Mouse (Mus musculus) heart, embryonic 10.5 days (tissue): ENCODE measurements at regions not wholly inside any gene's neighbourhood (a gene's known extent, or its start where the extent isn't known, plus 50 kb on each side); places are given as distances from the start of the nearest gene placed in this dataset.
A peak's percentile ranks its signal among the peaks of the same experiment; 100 is the strongest.

Experiments
- DNase-seq: peaks from one replicate; pipeline ENCODE4 v3.0.0-alpha.2; 2017; ENCODE audit warnings: low spot score
- H3K27ac ChIP-seq: fragments of 300-500 bp; sonication (generic); 2 replicates; pipeline ENCODE4 v1.5.1; 2016; ENCODE audit warnings: mild to moderate bottlenecking
- H3K27me3 ChIP-seq: fragments of 300-500 bp; sonication (generic); 2 replicates; pipeline ENCODE4 v1.6.1; 2016; ENCODE audit warnings: mild to moderate bottlenecking; ENCODE audit not compliant: poor library complexity, insufficient read depth, severe bottlenecking
- H3K36me3 ChIP-seq: fragments of 300-500 bp; sonication (generic); 2 replicates; pipeline ENCODE4 v1.6.1; 2016; ENCODE audit warnings: mild to moderate bottlenecking, moderate library complexity
- H3K4me1 ChIP-seq: fragments of 300-500 bp; sonication (generic); 2 replicates; pipeline ENCODE4 v1.6.1; 2016; ENCODE audit warnings: mild to moderate bottlenecking
- H3K4me3 ChIP-seq: fragments of 300-500 bp; sonication (generic); 2 replicates; pipeline ENCODE4 v1.5.1; 2016; ENCODE audit warnings: mild to moderate bottlenecking, moderate library complexity
- H3K9me3 ChIP-seq: fragments of 300-500 bp; sonication (generic); 2 replicates; pipeline ENCODE4 v1.6.1; 2016; ENCODE audit warnings: mild to moderate bottlenecking, moderate library complexity
- WGBS: fragments of 180-500 bp; shearing (Covaris S2); methylation state at CpG from one replicate; pipeline ENCODE4 v1.1.7; 2016; 5-methylcytosine and 5-hydroxymethylcytosine counted together

- H3K4me1 ChIP-seq: no peaks in the 10 kb centered on the region
- 78% methylated on average over 5 of the region's 5 CpGs for WGBS
- no peaks in the 10 kb centered on the region for H3K36me3 ChIP-seq
- no peaks in the 10 kb centered on the region for H3K27me3 ChIP-seq
- no peak overlapping the region for H3K27ac ChIP-seq
- no peak overlapping the region for H3K4me3 ChIP-seq
- no peak for DNase-seq
- H3K9me3 ChIP-seq: no peaks in the 10 kb centered on the region
Observed at GRCm38 (mm10) chr13:110977379-110977778, 277.4 kb upstream of the Actbl2 start.

GRCm38 (mm10) chr13:110978022-110978421, 276.8 kb upstream of the Actbl2 start:
- Histone ChIP-seq H3K9me3 (no peaks in the 10 kb centered on the region), H3K36me3 (no peaks in the 10 kb centered on the region), H3K27me3 (no peaks in the 10 kb centered on the region), H3K4me3 (no peak overlapping the region), H3K27ac (no peak overlapping the region), H3K4me1 (no peaks in the 10 kb centered on the region)
- DNase-seq: no peak
- 67% methylated on average over 3 of the region's 3 CpGs for WGBS

DNA sequence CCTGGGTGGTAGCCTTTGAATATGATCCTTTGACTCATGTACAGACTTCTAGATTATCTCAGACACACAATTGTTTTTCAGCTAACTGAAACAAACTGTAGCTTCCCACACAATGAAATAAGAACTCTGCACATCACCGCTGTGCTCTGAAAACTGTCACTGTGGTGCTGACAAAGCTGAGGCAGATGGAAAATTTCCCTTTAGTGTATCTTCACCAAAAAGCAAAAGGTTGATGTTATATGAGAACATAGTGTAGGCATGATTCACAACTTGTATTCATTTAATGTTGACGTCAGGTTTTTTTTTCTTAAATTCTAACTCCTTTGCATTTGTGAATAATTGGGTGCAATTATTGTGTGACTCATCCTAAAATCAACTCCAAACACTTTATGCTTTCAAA, 264.1 kb upstream of the Actbl2 start:
- Histone ChIP-seq H3K9me3 (no peaks in the 10 kb centered on the region), H3K27ac (no peak overlapping the region), H3K4me1 (no peaks in the 10 kb centered on the region), H3K4me3 (no peak overlapping the region), H3K27me3 (no peaks in the 10 kb centered on the region), H3K36me3 (no peaks in the 10 kb centered on the region)
- DNase-seq: no peak
- 88% methylated on average over 2 of the region's 2 CpGs for WGBS

- Histone ChIP-seq H3K27me3 (no peaks in the 10 kb centered on the region), H3K36me3 (no peaks in the 10 kb centered on the region), H3K27ac (no peak overlapping the region), H3K9me3 (no peaks in the 10 kb centered on the region), H3K4me3 (no peak overlapping the region), H3K4me1 (no peaks in the 10 kb centered on the region)
- 85% methylated on average over 2 of the region's 2 CpGs for WGBS
- no peak for DNase-seq
Observed at GRCm38 (mm10) chr13:110991121-110991520, 263.7 kb upstream of the Actbl2 start.

GRCm38 (mm10) chr13:110994596-110994995, 260.2 kb upstream of the Actbl2 start:
- Histone ChIP-seq H3K4me1 (no peaks in the 10 kb centered on the region), H3K27me3 (no peaks in the 10 kb centered on the region), H3K36me3 (no peaks in the 10 kb centered on the region), H3K27ac (no peak overlapping the region), H3K4me3 (no peak overlapping the region), H3K9me3 (no peaks in the 10 kb centered on the region)
- no peak for DNase-seq
- 81% methylated on average over 3 of the region's 3 CpGs for WGBS

DNA sequence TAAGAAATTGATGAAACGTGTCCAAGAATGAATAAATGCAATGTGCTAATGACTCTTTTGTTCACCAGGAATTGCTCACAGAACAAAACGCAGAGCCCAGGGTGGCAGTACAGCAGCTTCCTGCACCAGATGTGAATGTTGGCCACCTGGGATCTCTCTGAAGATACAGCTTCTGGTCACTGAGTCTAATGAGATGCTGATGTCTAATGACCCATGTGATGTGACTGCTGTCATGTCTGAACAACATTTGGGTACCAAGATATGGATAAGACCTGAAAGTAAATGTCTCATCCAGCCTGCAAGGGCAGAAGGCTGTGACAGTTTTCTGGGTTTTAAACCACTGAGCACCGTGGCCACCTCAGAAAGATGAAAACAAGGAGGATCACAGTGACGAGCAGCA, 252.1 kb upstream of the Actbl2 start:
- H3K4me1 ChIP-seq: no peaks in the 10 kb centered on the region
- H3K4me3 ChIP-seq: no peak overlapping the region
- no peaks in the 10 kb centered on the region for H3K36me3 ChIP-seq
- no peaks in the 10 kb centered on the region for H3K9me3 ChIP-seq
- WGBS: 73% methylated on average over 4 of the region's 4 CpGs
- no peak for DNase-seq
- no peaks in the 10 kb centered on the region for H3K27me3 ChIP-seq
- no peak overlapping the region for H3K27ac ChIP-seq

DNA sequence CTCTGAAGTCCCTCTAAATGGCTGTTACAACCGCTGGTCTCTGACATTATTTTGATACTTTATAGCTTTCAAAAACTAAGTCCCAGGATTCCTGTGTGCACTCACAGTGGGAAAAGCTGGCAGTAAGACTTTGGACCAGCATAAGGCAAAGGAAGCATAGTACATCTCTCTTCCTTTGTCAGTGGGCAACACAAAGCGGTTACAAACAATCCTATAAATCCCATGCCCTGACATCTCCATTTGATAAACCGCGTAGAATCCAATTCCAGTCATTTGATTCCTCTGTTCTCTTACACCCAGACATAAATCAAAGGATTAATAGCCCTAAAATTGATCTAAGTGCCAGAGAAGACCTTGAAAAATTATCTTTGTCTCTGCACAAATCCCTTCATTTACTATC, 240.7 kb upstream of the Actbl2 start:
- DNase-seq: no peak
- Histone ChIP-seq H3K4me3 (no peak overlapping the region), H3K36me3 (no peaks in the 10 kb centered on the region), H3K9me3 (no peaks in the 10 kb centered on the region), H3K4me1 (no peaks in the 10 kb centered on the region), H3K27me3 (no peaks in the 10 kb centered on the region), H3K27ac (no peak overlapping the region)
- 82% methylated on average over 4 of the region's 4 CpGs for WGBS

DNA sequence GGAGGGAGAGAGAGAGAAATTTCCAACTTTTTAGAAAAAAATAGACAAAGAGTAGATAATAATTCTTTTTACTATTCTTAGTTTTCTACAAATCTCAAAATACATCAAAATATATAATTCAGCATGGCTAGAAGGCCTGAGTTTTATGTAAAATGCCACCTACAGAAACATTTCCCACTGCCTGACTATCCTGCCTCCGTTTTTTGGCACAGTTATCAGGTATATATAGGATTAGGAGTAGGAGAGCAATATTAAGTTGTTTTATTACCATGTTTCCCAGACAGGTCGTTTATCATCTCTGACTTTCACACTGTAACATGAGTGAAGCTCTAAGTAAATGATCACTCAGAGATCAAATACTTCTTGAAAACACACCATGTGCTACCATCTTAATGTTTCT, 224.7 kb upstream of the Actbl2 start:
- no peak for DNase-seq
- Histone ChIP-seq H3K27ac (no peak overlapping the region), H3K36me3 (no peaks in the 10 kb centered on the region), H3K4me1 (no peaks in the 10 kb centered on the region), H3K27me3 (no peaks in the 10 kb centered on the region), H3K9me3 (no peaks in the 10 kb centered on the region), H3K4me3 (no peak overlapping the region)
- WGBS: 61% methylated on average over 2 of the region's 2 CpGs

DNA sequence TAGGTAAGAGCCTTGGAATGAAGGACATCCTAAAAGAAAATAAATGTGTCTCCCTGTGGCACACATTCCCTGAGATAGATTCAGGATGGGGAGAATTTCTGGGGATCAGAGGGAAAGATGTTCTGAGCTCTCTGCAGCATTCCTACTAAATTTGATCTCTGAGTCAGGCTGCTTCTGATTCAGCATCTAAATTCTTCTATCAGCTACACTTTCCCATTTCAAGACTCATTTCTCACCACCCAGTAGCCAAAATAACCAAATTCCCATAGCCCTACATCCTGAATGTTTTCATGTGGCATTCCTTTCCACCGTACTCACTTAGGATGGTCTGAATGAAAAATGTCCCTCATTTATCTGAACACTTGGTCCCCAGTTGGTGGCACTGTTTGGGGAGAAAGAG, 223.2 kb upstream of the Actbl2 start:
- Histone ChIP-seq H3K36me3 (no peaks in the 10 kb centered on the region), H3K27ac (no peak overlapping the region), H3K4me1 (no peaks in the 10 kb centered on the region), H3K27me3 (no peaks in the 10 kb centered on the region), H3K9me3 (no peaks in the 10 kb centered on the region), H3K4me3 (no peak overlapping the region)
- 83% methylated on average over 1 of the region's 1 CpGs for WGBS
- DNase-seq: no peak

DNA sequence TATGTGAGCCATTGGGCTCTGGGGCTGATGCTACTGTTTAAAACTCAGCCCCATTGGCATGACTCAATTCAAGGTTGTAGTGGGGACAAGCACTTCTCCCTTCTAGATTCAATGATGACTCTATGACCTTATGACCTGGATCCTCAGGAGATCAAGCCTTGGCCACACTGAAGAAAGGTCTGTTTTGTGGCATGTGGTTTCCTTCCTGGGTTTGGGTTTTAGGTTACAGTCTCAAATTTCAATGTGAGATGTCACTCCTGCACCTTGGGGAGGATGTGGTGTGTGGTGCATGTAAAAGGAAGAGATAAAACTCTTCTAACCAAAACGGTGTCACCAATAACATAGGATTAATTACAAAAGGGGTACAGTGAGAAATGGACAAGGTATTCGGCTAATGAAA, 211.2 kb upstream of the Actbl2 start:
- Histone ChIP-seq H3K36me3 (no peaks in the 10 kb centered on the region), H3K27ac (peak overlapping the region; percentile 18; the same call in 1 of the 2 replicates), H3K4me3 (no peak overlapping the region), H3K4me1 (peaks cover 21% of the 10 kb centered on the region; the same call in 1 of the 2 replicates), H3K27me3 (no peaks in the 10 kb centered on the region), H3K9me3 (no peaks in the 10 kb centered on the region)
- WGBS: 55% methylated on average over 2 of the region's 2 CpGs
- DNase-seq: no peak

DNA sequence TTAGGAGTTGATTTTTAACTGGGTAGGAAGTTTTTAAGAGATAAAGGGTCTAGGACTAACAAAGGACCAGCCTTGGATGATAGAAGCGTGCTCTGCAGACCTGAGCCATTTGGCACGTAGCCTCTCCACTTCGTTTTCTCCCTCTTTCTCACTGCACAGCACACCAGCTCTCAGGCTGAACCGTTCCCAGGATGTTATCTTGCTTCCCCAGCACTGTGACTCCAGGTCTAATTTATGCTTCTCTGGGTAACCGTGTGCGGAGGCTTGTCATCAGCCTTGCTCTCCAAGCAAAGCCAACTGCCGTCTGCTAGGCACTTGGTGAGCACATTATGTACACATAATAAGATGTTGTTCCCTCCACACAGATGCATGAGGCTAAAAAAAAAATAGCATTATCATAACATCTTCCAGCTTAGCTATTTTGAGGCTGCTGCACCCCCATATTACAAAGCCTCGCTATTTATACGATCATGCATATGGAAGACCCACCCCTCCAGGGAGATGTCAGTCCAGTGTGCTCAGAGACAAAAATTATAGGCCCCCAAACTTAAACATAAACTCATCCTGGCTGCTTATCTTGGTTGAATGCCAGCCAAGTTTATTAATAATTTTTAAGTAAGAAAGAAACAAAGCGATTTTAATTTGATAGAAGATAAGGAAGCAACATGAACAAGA, 210.3 kb upstream of the Actbl2 start:
- WGBS: 33% methylated on average over 10 of the region's 10 CpGs
- no peaks in the 10 kb centered on the region for H3K9me3 ChIP-seq
- H3K27ac ChIP-seq: no peak overlapping the region
- no peak overlapping the region for H3K4me3 ChIP-seq
- no peaks in the 10 kb centered on the region for H3K27me3 ChIP-seq
- no peaks in the 10 kb centered on the region for H3K36me3 ChIP-seq
- DNase-seq: no peak
- H3K4me1 ChIP-seq: peaks cover 21% of the 10 kb centered on the region; the same call in 1 of the 2 replicates

GRCm38 (mm10) chr13:111050097-111050496, 204.7 kb upstream of the Actbl2 start:
- DNase-seq: no peak
- Histone ChIP-seq H3K36me3 (no peaks in the 10 kb centered on the region), H3K9me3 (no peaks in the 10 kb centered on the region), H3K27ac (no peak overlapping the region), H3K27me3 (no peaks in the 10 kb centered on the region), H3K4me1 (peaks cover 9% of the 10 kb centered on the region; the same call in 1 of the 2 replicates), H3K4me3 (no peak overlapping the region)
- WGBS: 61% methylated on average over 6 of the region's 6 CpGs

DNA sequence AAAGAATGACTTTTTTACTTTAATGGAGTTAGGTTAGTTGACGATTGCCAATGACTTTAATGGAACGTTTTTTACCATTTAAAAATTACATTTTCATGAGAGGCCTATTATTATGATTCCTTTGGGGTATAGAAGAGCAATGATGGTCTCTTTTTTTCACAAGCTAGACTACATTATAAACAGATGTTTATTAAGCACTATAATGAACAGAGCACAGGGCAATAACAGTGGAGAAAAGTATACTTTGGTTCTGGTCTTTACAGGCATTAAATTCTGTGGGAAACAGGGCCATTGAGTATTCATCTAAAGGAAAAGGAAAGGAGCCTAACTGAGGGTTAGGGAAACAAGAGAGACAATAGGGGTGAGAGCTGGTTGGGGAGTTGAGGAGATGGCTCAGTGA, 199.0 kb upstream of the Actbl2 start:
- no peak for DNase-seq
- no peak overlapping the region for H3K4me3 ChIP-seq
- no peaks in the 10 kb centered on the region for H3K4me1 ChIP-seq
- WGBS: 74% methylated on average over 2 of the region's 2 CpGs
- no peaks in the 10 kb centered on the region for H3K9me3 ChIP-seq
- H3K27ac ChIP-seq: no peak overlapping the region
- no peaks in the 10 kb centered on the region for H3K36me3 ChIP-seq
- no peaks in the 10 kb centered on the region for H3K27me3 ChIP-seq

DNA sequence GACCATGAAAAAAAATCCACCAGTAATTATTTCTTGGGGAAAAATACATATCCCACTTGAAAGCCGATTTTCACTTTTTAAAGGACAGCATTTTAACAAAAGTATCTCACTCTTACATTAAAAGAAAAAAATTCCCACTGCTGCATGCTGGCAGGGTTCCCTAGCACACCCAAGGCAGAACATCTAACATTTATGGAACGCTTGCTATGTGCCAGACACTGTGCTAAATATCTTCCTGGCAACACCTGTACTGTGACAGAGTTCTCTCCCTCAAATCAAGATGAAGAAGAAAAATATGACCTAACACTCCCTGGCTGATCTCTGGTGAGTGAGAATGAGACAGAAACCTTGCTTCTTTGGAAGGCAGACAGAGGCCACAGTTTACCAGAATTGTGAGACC, 167.1 kb upstream of the Actbl2 start:
- 82% methylated on average over 2 of the region's 2 CpGs for WGBS
- H3K4me1 ChIP-seq: no peaks in the 10 kb centered on the region
- no peak overlapping the region for H3K4me3 ChIP-seq
- no peak for DNase-seq
- H3K27me3 ChIP-seq: no peaks in the 10 kb centered on the region
- no peaks in the 10 kb centered on the region for H3K36me3 ChIP-seq
- H3K27ac ChIP-seq: no peak overlapping the region
- H3K9me3 ChIP-seq: no peaks in the 10 kb centered on the region
